Mouse (Mus musculus) retina, postnatal 1 day (tissue): Measurements from ENCODE around the gene Col25a1.

Source experiments
- DNase-seq: peaks from one replicate; pipeline ENCODE4 v3.0.0-alpha.2; 2012

Col25a1 gene

DNA sequence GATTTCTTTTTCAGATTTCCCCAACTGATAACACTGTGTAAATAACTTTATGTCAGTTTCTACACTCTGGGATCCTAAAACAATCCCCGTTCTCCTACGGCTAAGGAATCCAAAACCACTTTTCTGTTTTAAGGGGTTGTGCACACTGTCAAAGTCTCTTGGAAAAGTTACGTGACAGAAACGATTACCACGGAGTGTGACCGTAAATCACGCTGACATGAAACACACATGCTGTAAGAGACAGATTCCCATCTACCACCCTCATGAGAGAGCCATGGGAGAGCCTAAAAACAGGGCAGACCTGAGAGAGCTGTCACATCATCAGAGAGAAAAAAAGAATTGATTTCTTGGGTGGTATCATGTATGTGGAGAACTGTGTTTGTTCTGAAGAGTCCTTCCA is 342.7 kb downstream of the Col25a1 start:
- DNase-seq: no peak

DNA sequence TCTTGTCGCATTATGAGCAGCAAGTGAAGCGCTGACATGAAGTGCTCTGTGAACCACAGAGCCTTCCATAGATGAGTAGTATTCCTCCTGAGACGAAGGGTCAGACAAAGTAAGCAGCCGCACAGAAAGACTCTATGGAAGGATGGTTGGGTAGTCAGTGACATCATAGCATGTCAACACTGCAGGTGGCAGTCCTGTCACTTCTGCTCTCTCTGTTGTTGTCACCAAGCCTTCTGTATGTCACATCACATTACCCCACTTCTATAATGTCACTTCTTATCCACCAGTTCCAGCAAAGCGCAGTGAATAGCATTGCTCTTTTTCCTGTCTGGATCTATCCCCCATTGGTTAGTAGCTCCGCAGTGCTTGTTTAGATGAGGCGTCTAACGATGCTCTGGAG is 351.2 kb downstream of the Col25a1 start:
- DNase-seq: peak; percentile 52

DNA sequence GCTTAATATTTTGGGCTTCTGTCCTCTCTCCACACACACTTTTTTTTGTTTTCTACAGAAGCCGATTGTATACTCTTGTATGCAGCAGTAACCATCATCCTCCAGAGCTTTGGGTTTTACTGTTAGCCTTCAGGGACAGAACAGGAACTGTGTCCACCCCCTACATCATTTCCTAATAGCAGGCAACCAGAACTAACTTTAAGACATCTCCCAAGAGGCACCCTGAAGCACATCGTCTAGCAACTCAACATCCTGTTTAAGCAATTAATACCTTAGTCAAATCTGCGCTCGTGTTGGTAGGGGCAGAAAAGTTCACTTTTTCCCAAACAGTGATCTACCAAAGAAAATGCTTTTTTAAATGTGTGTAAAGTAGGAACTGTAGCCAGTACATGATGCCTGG is 357.5 kb downstream of the Col25a1 start:
- no peak for DNase-seq

DNA sequence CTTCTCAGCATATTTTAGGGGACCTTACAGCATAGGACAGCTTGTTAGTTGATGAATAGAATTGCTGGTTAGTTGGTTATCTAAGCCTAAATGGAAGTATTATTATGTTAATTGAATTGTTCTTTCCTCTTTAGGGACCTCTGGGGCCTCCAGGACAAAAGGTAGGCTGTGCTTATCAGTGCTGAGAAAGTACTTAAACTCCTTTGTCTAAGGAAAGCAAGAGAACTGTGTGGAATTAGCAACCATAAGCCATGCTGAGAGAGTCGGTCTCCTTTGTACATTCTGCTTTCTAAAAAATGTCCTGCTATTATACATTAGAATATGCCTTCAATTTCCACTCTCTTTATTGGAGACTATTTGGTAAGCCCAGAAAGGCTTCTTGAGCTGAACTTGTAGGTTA is 362.9 kb downstream of the Col25a1 start:
- DNase-seq: no peak

DNA sequence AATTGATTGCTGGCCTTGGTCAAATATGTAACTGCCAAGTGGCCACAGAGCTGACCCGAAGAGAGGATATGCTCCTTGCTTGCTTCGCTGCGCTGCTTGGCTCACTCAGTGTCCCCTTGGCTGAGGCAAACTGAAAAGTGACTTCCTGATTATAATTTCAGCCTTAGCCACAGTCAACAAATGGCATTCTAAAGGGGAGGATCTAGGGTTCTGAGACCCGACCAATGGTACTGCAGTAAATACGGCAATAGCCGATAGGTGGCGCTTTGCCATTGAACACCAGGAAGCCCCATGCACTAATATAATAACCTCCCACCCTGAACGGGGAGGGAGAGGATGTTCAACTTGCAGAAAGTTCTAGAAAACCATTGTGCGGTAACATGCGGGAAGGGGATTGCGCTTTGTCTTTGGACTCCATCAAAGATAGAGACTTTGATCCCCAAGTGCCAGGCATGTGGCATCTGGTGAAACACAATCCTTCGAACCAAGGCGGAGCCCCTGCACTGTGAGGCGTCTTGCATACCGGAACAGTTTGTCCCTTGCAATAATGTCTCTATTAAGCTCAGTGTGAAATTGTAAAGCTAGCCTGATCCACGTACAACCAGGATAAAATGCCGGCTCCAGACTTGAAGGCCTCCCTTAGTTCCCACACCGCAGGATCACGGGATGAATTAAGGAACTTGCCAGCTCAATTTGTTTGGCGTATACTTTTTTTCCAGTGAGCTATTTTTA is 363.5 kb downstream of the Col25a1 start:
- DNase-seq: peak; percentile 51

DNA sequence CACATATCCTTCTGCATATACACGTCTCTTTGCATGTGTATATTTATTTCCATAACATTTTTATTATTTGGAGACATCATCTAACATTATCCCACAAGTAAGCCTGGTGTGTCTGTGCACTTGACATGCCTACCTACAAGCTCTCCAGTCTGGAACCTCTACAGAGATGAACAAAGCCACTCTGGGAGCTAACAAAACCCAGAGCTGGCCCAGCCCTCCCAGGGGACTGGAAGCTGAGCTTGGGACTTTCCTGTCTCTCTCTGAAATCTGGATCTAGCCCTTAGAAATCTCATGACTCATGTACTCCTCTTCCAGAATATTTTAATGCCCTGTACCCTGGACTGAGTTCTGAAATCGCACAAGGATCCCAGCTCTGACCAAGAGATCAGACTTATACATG is 365.7 kb downstream of the Col25a1 start:
- DNase-seq: no peak

DNA sequence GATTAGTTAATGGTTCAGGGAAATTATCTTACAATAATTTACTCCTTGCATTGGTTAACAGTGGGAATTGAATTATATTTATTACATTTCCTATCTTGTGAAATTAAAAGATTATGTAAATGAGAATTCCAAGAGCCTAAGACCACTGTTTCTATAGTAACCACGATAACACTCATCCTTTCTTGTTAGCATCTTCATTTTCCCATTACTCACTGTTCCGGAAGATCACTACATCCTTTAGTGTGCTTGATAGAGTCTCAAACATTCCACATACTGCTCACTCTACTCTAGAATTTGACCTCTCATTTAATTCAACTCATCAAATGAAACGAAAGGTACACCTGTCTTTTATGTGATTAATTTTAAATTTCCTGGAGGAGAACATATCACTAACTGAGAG is 370.4 kb downstream of the Col25a1 start:
- DNase-seq: peak; percentile 40

DNA sequence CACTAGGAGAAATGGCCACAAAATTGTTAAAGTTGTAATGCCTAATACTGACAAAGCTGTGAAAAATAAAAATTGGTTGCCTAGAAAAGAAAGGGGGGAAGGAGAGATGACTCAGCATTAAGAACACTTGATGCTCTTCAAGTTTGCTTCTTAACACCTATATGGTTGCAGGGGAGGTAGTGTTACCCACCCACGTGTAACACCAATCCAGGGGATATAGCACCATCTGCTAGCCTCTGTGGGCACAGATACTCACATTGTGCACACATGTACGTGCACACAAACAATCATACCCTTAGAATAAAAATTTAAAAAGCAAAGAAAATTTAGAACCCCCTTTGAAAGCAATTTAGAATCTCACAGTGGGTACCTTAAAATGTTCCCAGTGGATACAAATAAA is 377.0 kb downstream of the Col25a1 start:
- no peak for DNase-seq

DNA sequence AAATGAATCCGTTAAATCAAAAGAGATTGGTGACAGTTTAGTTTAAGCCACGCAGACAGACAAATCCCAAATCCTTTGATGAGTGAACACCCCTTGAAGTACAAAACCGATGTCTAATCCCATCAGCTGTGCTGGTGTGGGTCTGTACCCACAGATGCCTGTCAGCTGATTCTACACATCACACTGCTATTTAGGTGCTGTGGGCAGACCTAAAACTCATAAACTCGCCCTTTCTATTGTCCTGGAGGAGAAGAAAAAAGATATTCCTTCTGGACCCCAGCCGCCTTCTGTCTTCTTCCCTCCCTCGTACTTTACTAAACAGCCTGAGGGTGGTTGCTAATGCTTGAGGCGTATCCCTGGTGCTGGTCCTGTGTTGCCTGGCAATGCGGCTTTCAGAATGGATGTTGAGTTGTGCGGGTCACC is 387.2 kb downstream of the Col25a1 start:
- DNase-seq: peak; percentile 54

DNA sequence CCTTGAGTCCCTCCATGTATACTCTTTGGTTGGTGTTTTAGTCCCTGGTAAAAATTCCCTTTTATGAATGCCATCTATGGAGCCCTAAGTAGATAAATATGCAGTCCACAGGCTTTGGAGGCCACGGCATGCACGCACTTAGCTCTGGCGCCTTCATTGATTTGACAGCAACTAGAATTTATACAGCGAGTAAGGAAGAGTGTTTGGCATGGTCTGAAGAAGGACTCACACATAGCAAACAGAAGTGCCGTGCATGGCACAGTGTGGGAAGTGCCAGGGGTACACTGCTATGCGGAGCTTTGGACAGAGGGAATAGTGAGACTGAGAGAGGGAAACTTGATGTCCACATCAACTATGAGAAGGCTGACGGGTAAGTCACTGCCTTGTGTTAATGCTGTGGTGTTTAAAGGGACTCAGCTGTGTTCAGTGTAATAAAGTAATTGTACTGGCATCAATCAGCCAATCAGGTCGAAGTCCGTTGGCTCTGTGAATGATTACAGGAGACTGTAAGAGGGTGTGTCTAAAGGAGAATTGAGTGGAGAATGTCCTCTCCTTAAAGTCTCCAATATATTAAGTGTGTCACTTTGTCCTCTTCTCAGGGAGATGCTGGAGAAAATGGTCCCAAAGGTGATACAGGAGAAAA is 390.7 kb downstream of the Col25a1 start:
- DNase-seq: no peak

DNA sequence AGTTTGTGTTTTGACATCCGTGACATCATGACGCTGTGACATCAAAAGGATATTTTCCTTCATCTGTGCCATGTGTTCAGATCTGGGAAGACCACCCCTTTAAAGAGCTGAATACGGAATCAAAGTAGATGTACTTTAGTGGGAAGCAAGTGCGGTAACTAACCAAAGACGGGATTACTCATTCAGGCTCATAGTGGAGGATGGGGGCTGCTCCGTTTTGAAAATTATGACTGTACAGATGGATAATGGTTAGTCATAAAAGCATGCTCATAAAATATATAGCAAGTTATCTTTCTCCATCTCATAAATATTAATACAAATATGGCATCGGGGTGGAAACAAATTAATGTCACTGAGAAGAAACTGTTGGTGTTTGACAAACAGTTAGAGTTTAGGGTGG is 391.7 kb downstream of the Col25a1 start:
- no peak for DNase-seq

DNA sequence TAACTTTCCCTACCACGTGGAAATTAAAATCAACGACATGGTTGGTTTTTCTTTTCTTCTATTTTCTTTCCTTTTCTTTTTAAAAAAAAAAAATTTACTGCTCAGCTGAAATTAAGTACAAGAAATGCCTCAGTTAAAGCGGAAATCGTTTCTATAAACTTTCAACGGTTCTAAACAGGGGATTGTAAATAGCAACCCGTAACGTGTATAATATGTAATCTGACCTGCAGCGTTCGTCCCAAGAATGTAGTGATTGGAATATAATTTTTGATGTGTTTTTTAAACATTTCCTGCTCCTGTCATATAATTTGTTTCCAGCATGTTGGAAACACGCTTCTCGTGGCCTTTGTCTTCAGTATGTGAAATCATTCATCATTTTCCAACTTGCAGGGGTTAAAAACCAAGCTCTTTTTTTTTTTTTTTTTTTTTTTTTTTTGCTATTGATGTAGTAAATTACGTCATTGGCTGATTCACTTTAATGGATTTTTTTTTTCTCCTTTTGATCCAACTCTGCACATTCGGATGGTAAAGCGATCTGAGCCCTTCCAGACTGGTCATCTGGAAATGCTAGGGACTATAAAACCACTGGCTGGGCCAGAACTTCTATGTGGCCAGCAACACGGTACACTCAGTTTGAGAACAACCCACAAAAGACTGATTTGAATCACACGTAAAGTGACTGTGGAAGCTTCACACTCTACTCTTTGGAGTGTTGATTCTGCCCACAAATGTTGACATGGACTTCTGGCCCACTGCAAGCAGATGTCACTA is 393.3 kb downstream of the Col25a1 start:
- DNase-seq: no peak

DNA sequence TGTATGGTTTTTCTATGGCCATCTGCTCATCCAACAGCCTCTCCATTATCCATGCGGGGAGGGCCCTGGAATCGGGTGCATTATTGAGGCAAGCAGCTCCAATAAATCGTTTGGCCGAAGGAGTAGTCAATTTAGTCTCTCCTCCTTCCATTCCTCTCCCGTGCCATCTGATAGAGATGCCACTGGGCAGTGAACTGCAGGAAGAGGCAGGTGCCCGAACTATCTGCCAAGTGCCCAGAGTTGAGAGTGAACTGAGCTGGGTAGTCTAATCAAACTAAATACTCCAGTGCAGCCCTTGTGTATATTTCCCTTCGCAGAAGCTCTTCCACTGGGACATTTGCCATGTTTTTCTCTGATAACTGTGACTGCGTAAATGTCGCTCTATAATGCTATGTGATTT is 403.7 kb downstream of the Col25a1 start:
- no peak for DNase-seq

DNA sequence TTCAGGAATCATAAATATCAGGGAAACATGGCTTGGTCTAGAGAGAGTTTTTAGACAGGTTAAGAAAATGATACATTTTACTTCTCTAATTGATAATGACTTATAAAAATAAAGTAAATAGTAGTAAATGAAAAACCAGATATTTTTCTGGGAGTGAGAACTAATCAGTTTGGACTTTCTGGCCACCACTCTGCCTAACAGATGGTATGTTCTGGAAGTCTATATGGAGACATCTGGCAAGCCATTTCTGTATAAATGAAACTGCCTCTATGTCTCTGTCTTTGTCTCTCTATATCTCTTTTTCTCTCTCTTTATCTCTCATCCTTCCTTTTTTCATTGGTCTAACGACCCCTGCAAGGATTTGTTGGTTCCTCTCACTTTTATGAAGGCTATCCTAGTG is 410.2 kb downstream of the Col25a1 start:
- DNase-seq: no peak

DNA sequence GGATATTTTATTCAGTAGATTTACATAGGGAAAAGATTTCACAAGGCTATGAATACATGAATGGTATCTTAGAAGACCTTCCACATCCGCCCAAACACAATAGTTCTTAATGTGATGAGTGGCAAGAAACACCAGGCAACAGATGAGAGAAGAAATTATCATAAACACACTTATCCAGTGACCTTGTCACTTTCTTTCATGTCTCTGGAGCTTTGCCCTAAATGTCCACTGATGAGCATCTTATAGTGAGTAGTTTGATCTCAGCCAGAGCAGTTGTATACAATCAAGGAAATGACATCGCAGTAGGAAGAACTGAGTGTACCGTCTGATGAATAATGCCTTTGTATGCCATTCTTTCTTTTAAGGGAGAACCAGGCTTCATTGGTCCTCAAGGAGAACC is 414.7 kb downstream of the Col25a1 start:
- DNase-seq: peak; percentile 71

DNA sequence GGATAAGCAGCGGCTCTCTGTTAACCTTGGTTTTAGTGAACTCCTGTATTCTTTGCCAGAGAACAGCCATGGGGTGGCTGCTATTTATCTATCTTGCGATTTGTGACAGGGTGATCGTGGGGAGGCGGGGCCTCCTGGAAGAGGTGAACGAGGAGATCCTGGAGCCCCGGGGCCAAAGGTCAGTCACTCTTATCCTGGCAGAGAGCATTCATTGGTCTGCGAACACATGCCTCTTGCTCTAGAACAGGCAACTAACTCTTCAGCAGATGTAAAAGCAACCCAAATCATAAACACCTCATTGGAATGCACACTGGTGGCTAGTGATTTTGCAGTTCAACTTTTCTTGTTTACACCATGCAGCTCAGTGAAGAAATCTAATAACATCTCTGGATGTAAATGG is 417.8 kb downstream of the Col25a1 start:
- no peak for DNase-seq

DNA sequence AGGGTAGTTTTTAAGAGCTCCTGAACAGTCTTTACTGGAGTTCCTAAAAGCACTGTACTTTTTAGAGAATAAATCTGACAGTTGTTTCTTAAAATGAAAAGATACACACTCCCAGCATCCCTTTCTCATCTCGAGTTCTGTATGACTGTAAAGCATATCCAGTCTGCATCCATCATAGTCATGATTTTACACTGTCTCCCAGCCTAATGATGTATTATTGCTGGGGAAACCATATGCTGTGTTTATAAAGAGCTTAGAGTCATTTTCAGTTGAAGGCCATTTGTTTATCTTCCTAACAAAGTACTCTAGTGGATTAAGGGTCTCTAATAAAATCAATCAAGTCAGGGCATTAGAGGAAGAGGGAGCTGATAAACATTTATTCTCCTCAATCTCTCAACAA is 425.0 kb downstream of the Col25a1 start:
- DNase-seq: no peak

DNA sequence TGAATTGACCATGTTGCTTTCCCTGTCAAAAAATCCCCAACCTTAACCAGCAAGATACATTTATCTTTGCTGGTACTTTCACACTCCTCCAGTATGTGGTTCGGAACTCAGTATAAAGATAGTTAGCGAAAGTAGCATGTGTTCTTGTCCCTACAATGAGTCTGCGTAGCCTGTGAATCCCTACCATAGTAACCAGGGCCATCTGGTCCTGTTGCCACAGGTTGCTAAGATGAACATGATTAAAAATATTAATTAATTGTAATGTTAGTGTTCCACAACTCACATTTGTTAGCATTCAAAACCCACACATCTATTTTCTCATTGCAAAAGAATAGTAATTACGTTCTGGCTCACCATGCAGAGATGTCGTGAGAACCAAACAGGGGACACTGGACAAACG is 434.3 kb downstream of the Col25a1 start:
- DNase-seq: no peak

DNA sequence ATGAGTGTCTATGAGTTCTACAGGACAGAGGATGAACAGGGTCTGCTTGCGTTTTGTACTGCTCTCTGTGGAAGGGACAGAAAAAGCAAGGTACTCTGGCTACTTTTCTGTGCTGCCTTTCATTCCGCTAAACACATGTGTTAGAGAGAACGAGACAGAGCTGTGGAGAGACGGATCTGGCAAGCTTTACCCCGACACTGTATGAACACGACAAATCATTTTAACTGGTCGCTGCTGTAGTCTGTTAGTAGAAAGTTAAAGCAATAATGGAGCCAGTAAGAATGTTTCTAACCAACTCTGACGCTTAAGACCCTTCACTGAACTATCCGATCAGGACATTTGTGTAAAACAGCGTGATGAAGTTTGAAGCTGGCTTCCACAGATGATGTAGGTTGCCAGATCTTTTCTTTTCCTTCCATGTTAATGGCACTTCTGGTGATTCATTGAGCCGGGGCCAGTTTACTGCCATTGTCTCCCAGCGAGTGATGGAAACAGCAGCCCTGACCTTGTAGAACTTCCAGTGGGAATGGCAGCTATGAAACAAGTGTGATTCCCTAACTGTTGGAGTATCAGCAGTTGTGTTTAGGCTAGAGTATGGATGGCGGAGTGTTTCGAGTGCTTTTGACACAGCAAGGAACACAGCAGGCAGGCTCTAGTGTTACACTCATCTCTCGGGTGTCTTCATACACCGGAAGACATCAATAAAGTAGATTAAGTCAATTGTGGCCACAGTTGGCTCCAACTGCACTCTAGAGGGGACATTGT is 437.2 kb downstream of the Col25a1 start:
- no peak for DNase-seq

DNA sequence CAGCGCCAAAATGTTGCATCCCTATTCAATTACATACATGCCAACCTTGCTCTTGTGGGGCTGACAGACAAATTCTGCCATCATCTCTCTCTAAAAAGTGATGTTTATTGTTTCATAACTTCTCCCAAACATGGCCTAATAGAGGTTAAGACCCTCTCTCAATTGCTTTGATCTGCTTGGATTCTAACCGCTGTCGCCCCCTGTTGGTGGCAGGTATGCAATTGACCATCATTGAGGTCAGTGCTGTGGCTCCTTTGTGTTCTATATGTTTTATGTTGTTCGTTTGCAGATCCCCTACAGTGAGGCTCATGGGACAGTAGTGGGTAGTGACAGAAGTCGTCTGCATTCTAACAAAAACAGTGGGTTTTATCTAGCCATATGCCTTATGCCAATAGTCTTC is 441.9 kb downstream of the Col25a1 start:
- DNase-seq: no peak

DNA sequence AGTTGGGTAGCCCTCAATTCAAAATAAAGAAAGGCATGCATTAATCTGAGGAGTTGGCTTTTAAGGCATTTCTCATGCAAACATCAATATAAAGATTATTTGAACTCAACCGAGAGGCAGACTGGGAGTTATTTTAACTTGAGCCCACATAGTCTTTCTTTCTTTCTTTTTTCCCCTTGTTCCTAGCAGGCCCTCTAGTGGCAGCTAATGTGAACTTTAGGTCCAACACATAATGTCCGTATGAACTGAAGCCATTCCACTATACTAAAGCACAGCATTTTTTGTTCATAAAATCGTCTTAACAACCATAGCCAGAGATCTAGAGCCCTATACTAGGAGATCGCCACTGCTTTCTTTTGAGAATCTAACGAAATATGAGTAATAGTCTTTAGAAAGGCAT is 443.4 kb downstream of the Col25a1 start:
- DNase-seq: peak; percentile 65

DNA sequence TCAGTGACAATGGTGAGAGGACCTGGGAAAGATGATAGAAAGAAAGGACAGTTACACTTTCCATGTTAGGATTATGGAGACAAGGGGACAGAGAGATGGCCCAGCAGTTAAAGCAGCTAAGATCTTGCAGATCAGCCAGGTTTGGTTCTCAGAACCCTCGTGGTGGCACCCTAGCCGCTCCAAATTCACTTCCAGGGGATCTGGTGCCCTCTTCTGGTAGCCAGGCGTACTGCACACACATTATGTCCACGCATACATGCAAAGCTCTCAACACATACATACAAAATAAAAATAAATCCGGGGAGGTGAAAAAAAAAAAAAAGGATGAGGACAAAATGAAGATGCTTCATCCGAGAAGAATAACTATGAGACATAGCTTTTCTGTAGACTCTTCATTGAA is 445.4 kb downstream of the Col25a1 start:
- peak; percentile 45 for DNase-seq

DNA sequence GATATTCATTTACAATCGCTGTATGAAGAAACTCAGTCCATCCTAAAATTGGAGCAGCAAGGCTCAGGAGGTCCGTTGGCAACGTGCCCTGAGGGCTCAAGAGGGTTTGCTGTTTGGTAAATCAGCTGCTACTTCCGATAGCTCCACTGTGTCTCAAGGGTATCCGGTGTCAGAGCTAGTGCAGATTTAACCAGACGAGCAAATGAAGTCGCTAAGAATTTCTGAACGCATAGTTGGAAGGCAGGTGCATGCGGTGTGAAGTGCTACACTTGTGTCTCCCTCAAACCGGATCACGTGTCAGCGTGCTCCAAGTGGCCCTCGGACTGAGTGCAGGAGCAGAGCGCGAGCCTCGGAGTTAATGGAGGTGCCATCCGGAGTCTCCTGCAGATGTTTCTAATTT is 448.2 kb downstream of the Col25a1 start:
- DNase-seq: peak; percentile 42
